19 mouse cellular contexts compared by ENCODE assay signal in genomic region chr3:50981751-50982150, GRCm38 (mm10).
A peak's percentile ranks its signal among the peaks of the same experiment; 100 is the strongest.
DNase-seq lines count a peak whose midpoint lies in the region; ATAC-seq and TF ChIP-seq lines count a peak whose summit lies in the region.
"Had no signal": no experiment of that assay in that cellular context is flagged by ENCODE, and none has a peak within 500 bp of the region (broad histone marks: within the 10 kb centered on the region; RNA-seq: fewer than 3 reads in every experiment).

No protein-coding gene starts in this region.

- no peak for ATAC-seq in midbrain, embryonic 11.5 days (ENCODE audit: low FRiP score)
- ATAC-seq in midbrain, postnatal 0 days (ENCODE audit: low FRiP score) = no peak
- ATAC-seq: activated CD4-positive, CD25-positive, alpha-beta regulatory T cell, adult 4 months; CD4-positive, CD25-positive, alpha-beta regulatory T cell, adult 4 months; Patski had no signal

- no peak for TF ChIP-seq CTCF in midbrain, postnatal 0 days (IDR thresholded peaks at IDR 0.05)

- H3K4me3 ChIP-seq in midbrain, embryonic 11.5 days (ENCODE audit: low read depth, low read length) = no peak overlapping the region
- no peak overlapping the region for H3K4me3 ChIP-seq in midbrain, postnatal 0 days (ENCODE audit: low read depth, low read length)

- peaks cover 9% of the 10 kb centered on the region for H3K4me1 ChIP-seq in midbrain, embryonic 11.5 days (ENCODE audit: control insufficient read depth, insufficient read depth, low read length)
- H3K4me1 ChIP-seq in midbrain, postnatal 0 days (ENCODE audit: insufficient read depth, low read length) = no peaks in the 10 kb centered on the region; the same call in 1 of the 2 replicates

- DNase-seq in heart, adult 11 months = peak; percentile 54
- no peak for DNase-seq in heart, postnatal 10 days
- peak; percentile 69 for DNase-seq in midbrain, embryonic 11.5 days (ENCODE audit: low spot score, missing footprints)
- DNase-seq in midbrain, postnatal 0 days (ENCODE audit: low spot score) = no peak
- DNase-seq: adrenal gland, adult 2 months; adrenal gland, adult 8-10 months; adrenal gland, postnatal 10 days; adrenal gland, postnatal 14 days; adrenal gland, postnatal 25 days; adrenal gland, postnatal 36 days; B cell, adult 2 months; cerebellum, adult 11 months; cerebellum, adult 11-12 months; cerebellum, adult 18-20 months had no signal

- no peak overlapping the region for H3K4me2 ChIP-seq in midbrain, embryonic 11.5 days
- no peak overlapping the region for H3K4me2 ChIP-seq in midbrain, postnatal 0 days (ENCODE audit: low read depth, low read length, poor library complexity, severe bottlenecking)

- H3K27me3 ChIP-seq in midbrain, embryonic 11.5 days (ENCODE audit: control insufficient read depth, insufficient read depth, low read length) = no peaks in the 10 kb centered on the region
- H3K27me3 ChIP-seq in midbrain, postnatal 0 days (ENCODE audit: insufficient read depth, low read length) = no peaks in the 10 kb centered on the region
- H3K27me3 ChIP-seq: CH12.LX had no signal

- intact Hi-C loops in heart, postnatal 10 days (cut with DNase I) = no loop called here

- no peak overlapping the region for H3K27ac ChIP-seq in midbrain, embryonic 11.5 days (ENCODE audit: low read depth, low read length)
- no peak overlapping the region for H3K27ac ChIP-seq in midbrain, postnatal 0 days (ENCODE audit: low read depth, low read length)

- H3K9me3 ChIP-seq in midbrain, embryonic 11.5 days (ENCODE audit: control insufficient read depth, low read length) = no peaks in the 10 kb centered on the region
- no peaks in the 10 kb centered on the region for H3K9me3 ChIP-seq in midbrain, postnatal 0 days (ENCODE audit: low read length)
- H3K9me3 ChIP-seq: G1E had no signal

- no peak overlapping the region for H3K9ac ChIP-seq in midbrain, embryonic 11.5 days (ENCODE audit: low read length)
- H3K9ac ChIP-seq in midbrain, postnatal 0 days (replicated peaks; ENCODE audit: low read length, poor library complexity, severe bottlenecking) = no peak overlapping the region

- 90% methylated on average over 7 of the region's 7 CpGs for WGBS in midbrain, embryonic 11.5 days
- WGBS in midbrain, postnatal 0 days = 94% methylated on average over 7 of the region's 7 CpGs

- no peaks in the 10 kb centered on the region for H3K36me3 ChIP-seq in midbrain, embryonic 11.5 days (ENCODE audit: control insufficient read depth, insufficient read depth, low read length)
- H3K36me3 ChIP-seq in midbrain, postnatal 0 days (ENCODE audit: insufficient read depth, low read length) = no peaks in the 10 kb centered on the region
- H3K36me3 ChIP-seq: G1E had no signal

Comparison
In these comparisons a context has a peak if more than half of its experiments do, and no peak if none do; other contexts are left out.
1. DNase-seq: peak in heart, adult 11 months (single experiment) and midbrain, embryonic 11.5 days (single experiment); none in heart, postnatal 10 days (0 of 2) and midbrain, postnatal 0 days (single experiment).